Mouse (Mus musculus) E14TG2a.4 (cell line): ENCODE data around the gene Med25.

Source experiments
- H3K27me3 ChIP-seq: 2 replicates; pipeline ENCODE4 v1.6.1; 2014; ENCODE audit warnings: low read length, control low read depth; ENCODE audit not compliant: insufficient read depth
- H3K36me3 ChIP-seq: 2 replicates; pipeline ENCODE4 v1.6.1; 2014; ENCODE audit warnings: low read length, control low read depth; ENCODE audit not compliant: insufficient read depth
- H3K4me1 ChIP-seq: replicated peaks from 2 replicates; pipeline ENCODE4 v1.6.1; 2014; ENCODE audit warnings: low read depth, low read length, control low read depth
- H3K4me3 ChIP-seq: replicated peaks from 2 replicates; pipeline ENCODE4 v1.5.1; 2014; ENCODE audit warnings: mild to moderate bottlenecking, low read length
- H3K9me3 ChIP-seq: 2 replicates; pipeline ENCODE4 v1.6.1; 2014; ENCODE audit warnings: low read length, control low read depth
- CTCF ChIP-seq: conservative IDR thresholded peaks from 2 replicates; pipeline ENCODE4 v1.5.1; 2014; ENCODE audit warnings: low read length
- NANOG ChIP-seq: IDR thresholded peaks from 2 replicates; pipeline ENCODE4 v1.6.1; 2014; ENCODE audit warnings: borderline replicate concordance, low read length, mixed read lengths
- POU5F1 ChIP-seq: IDR thresholded peaks from 2 replicates; pipeline ENCODE4 v1.6.1; 2014; ENCODE audit warnings: low read length, borderline replicate concordance

Med25 gene

GRCm38 (mm10) chr7:44840426-44840825 is 52.1 kb downstream of the Med25 start:
- no peak for TF ChIP-seq NANOG
- TF ChIP-seq CTCF, result no peak
- no peak for TF ChIP-seq POU5F1
- Histone ChIP-seq H3K27me3 (peaks cover 29% of the 10 kb centered on the region), H3K36me3 (peaks cover 84% of the 10 kb centered on the region), H3K4me3 (peak overlapping the region; percentile 74), H3K4me1 (peaks cover 67% of the 10 kb centered on the region), H3K9me3 (no peaks in the 10 kb centered on the region)

- no peaks in the 10 kb centered on the region for H3K9me3 ChIP-seq
These were observed 52.9 kb downstream of the Med25 start for GRCm38 (mm10) chr7:44839491-44840191.

GRCm38 (mm10) chr7:44839171-44839490 is 53.4 kb downstream of the Med25 start:
- Histone ChIP-seq H3K27me3 (peaks cover 29% of the 10 kb centered on the region), H3K4me1 (peaks cover 62% of the 10 kb centered on the region), H3K9me3 (no peaks in the 10 kb centered on the region), H3K36me3 (peaks cover 84% of the 10 kb centered on the region), H3K4me3 (peak overlapping the region; percentile 74)
- TF ChIP-seq POU5F1 (no peak), CTCF (no peak), NANOG (no peak)

More at GRCm38 (mm10) chr7:44839491-44840191, 52.9 kb downstream of the Med25 start:
- Histone ChIP-seq H3K4me3 (peak overlapping the region; percentile 74), H3K27me3 (peaks cover 29% of the 10 kb centered on the region), H3K36me3 (peaks cover 84% of the 10 kb centered on the region), H3K4me1 (peaks cover 63% of the 10 kb centered on the region)
- TF ChIP-seq POU5F1 (no peak), CTCF (no peak), NANOG (no peak)

- TF ChIP-seq POU5F1 (no peak), CTCF (no peak), NANOG (no peak)
- peaks cover 29% of the 10 kb centered on the region for H3K27me3 ChIP-seq
These were observed 54.4 kb downstream of the Med25 start for GRCm38 (mm10) chr7:44838073-44838472.

GRCm38 (mm10) chr7:44836423-44837053 is 56.0 kb downstream of the Med25 start:
- TF ChIP-seq NANOG (no peak), POU5F1 (no peak), CTCF (no peak)
- peaks cover 82% of the 10 kb centered on the region for H3K36me3 ChIP-seq
- H3K4me1 ChIP-seq, result peaks cover 58% of the 10 kb centered on the region
- no peak overlapping the region for H3K4me3 ChIP-seq
- H3K27me3 ChIP-seq, result peaks cover 29% of the 10 kb centered on the region
- no peaks in the 10 kb centered on the region for H3K9me3 ChIP-seq

More at GRCm38 (mm10) chr7:44838073-44838472, 54.4 kb downstream of the Med25 start:
- Histone ChIP-seq H3K9me3 (no peaks in the 10 kb centered on the region), H3K4me1 (peaks cover 58% of the 10 kb centered on the region), H3K36me3 (peaks cover 83% of the 10 kb centered on the region), H3K4me3 (no peak overlapping the region)

GRCm38 (mm10) chr7:44836016-44836404 is 56.5 kb downstream of the Med25 start:
- no peak for TF ChIP-seq NANOG
- TF ChIP-seq POU5F1, result no peak
- TF ChIP-seq CTCF, result no peak
- Histone ChIP-seq H3K27me3 (peaks cover 29% of the 10 kb centered on the region), H3K36me3 (peaks cover 82% of the 10 kb centered on the region), H3K4me1 (peaks cover 59% of the 10 kb centered on the region), H3K4me3 (no peak overlapping the region), H3K9me3 (no peaks in the 10 kb centered on the region)

GRCm38 (mm10) chr7:44835373-44836015 is 57.0 kb downstream of the Med25 start:
- peaks cover 59% of the 10 kb centered on the region for H3K4me1 ChIP-seq
- H3K9me3 ChIP-seq, result no peaks in the 10 kb centered on the region
- no peak overlapping the region for H3K4me3 ChIP-seq
- H3K27me3 ChIP-seq, result peaks cover 26% of the 10 kb centered on the region
- peaks cover 83% of the 10 kb centered on the region for H3K36me3 ChIP-seq
- TF ChIP-seq CTCF (no peak), NANOG (no peak), POU5F1 (no peak)

GRCm38 (mm10) chr7:44832763-44833162 is 59.7 kb downstream of the Med25 start:
- Histone ChIP-seq H3K36me3 (peaks cover 98% of the 10 kb centered on the region), H3K4me3 (no peak overlapping the region), H3K27me3 (no peaks in the 10 kb centered on the region), H3K9me3 (no peaks in the 10 kb centered on the region), H3K4me1 (peaks cover 68% of the 10 kb centered on the region)
- TF ChIP-seq POU5F1 (no peak), NANOG (no peak), CTCF (no peak)

- H3K9me3 ChIP-seq, result no peaks in the 10 kb centered on the region
- no peak for TF ChIP-seq CTCF
- TF ChIP-seq NANOG, result no peak
- TF ChIP-seq POU5F1, result no peak
- peaks cover 85% of the 10 kb centered on the region for H3K4me1 ChIP-seq
- no peaks in the 10 kb centered on the region for H3K27me3 ChIP-seq
- H3K36me3 ChIP-seq, result peaks cover 97% of the 10 kb centered on the region
- H3K4me3 ChIP-seq, result peak overlapping the region; percentile 48; the same call in 1 of the 2 replicates
These were observed 63.8 kb downstream of the Med25 start for GRCm38 (mm10) chr7:44828706-44829105.
